Mouse (Mus musculus): ENCODE results near the gene Ubr7. TPM values are rescaled to one million over a fixed set of nuclear protein-coding genes. Genes with fewer than 3 reads are reported as not detected.

Gene Ubr7
- total and polyA plus RNA-seq, 2 experiments from 2014 or later, result 26.1 to 59.1 TPM

- Histone ChIP-seq H3K4me2 (ENCODE audit: low read depth) (no peak overlapping the region), H3K4me3 (ENCODE audit: low read depth, low read length) (no peak overlapping the region), H3K4me1 (ENCODE audit: insufficient read depth) (no peaks in the 10 kb centered on the region), H3K27ac (ENCODE audit: low read depth, low read length) (no peak overlapping the region), H3K9ac (no peak overlapping the region), H3K36me3 (ENCODE audit: insufficient read depth) (peaks cover 11% of the 10 kb centered on the region; the same call in 1 of the 2 replicates), H3K27me3 (ENCODE audit: insufficient read depth, low read length) (no peaks in the 10 kb centered on the region), H3K9me3 (ENCODE audit: low read length) (no peaks in the 10 kb centered on the region)
- TF ChIP-seq CTCF (IDR thresholded peaks at IDR 0.05; ENCODE audit: low read depth), result no peak
- no peak for DNase-seq
- no peak for ATAC-seq
- WGBS, result 64% methylated on average over 1 of the region's 1 CpGs
Observed at GRCm38 (mm10) chr12:102814858-102815257, 57.1 kb downstream of the Ubr7 start.

GRCm38 (mm10) chr12:102826399-102826798 lies 68.6 kb downstream of the Ubr7 start:
- H3K4me2 ChIP-seq (ENCODE audit: low read depth), result no peak overlapping the region
- H3K4me3 ChIP-seq (ENCODE audit: low read depth, low read length), result no peak overlapping the region
- H3K9ac ChIP-seq, result no peak overlapping the region
- no peaks in the 10 kb centered on the region for H3K9me3 ChIP-seq (ENCODE audit: low read length)
- no peak overlapping the region for H3K27ac ChIP-seq (ENCODE audit: low read depth, low read length)
- DNase-seq (no peak), ATAC-seq (no peak)
- no peaks in the 10 kb centered on the region for H3K4me1 ChIP-seq (ENCODE audit: insufficient read depth)
- H3K36me3 ChIP-seq (ENCODE audit: insufficient read depth), result no peaks in the 10 kb centered on the region
- 91% methylated on average over 1 of the region's 1 CpGs for WGBS
- H3K27me3 ChIP-seq (ENCODE audit: insufficient read depth, low read length), result no peaks in the 10 kb centered on the region
- TF ChIP-seq CTCF (IDR thresholded peaks at IDR 0.05; ENCODE audit: low read depth), result no peak

- no peak for DNase-seq
- no peak overlapping the region for H3K4me3 ChIP-seq (ENCODE audit: low read depth, low read length)
- no peak for ATAC-seq
- no peak overlapping the region for H3K4me2 ChIP-seq (ENCODE audit: low read depth)
- no peak for TF ChIP-seq CTCF (IDR thresholded peaks at IDR 0.05; ENCODE audit: low read depth)
- H3K9ac ChIP-seq, result no peak overlapping the region
- H3K27me3 ChIP-seq (ENCODE audit: insufficient read depth, low read length), result no peaks in the 10 kb centered on the region
- no peaks in the 10 kb centered on the region for H3K4me1 ChIP-seq (ENCODE audit: insufficient read depth)
- H3K36me3 ChIP-seq (ENCODE audit: insufficient read depth), result no peaks in the 10 kb centered on the region
- no peaks in the 10 kb centered on the region for H3K9me3 ChIP-seq (ENCODE audit: low read length)
- H3K27ac ChIP-seq (ENCODE audit: low read depth, low read length), result no peak overlapping the region
- 78% methylated on average over 1 of the region's 1 CpGs for WGBS
Observed at GRCm38 (mm10) chr12:102827119-102827518, 69.4 kb downstream of the Ubr7 start.

Other genes with a start within 250 kb of the Ubr7 start
- gene Chga, start 203.0 kb upstream of the Ubr7 start, total RNA-seq (2014; rRNA removed), result 108 and 123 TPM in 2 replicates
- 130 and 171 TPM in 2 replicates for gene Chga, start 203.0 kb upstream of the Ubr7 start, polyA plus RNA-seq (2015; fragmentation: Nextera tagmentation; extraction: Ambion mirVana)
- gene Itpk1, start 53.0 kb upstream of the Ubr7 start, total RNA-seq (2014; rRNA removed), result 47.5 and 66.5 TPM in 2 replicates
- gene Itpk1, start 53.0 kb upstream of the Ubr7 start, polyA plus RNA-seq (2015; fragmentation: Nextera tagmentation; extraction: Ambion mirVana), result 47.6 and 50.8 TPM in 2 replicates
- 35.0 and 47.2 TPM in 2 replicates for gene Moap1, start 14.3 kb upstream of the Ubr7 start, total RNA-seq (2014; rRNA removed)
- 53.4 and 61.4 TPM in 2 replicates for gene Moap1, start 14.3 kb upstream of the Ubr7 start, polyA plus RNA-seq (2015; fragmentation: Nextera tagmentation; extraction: Ambion mirVana)
- 5.7 and 6.0 TPM in 2 replicates for gene Tmem251, start 14.2 kb upstream of the Ubr7 start, total RNA-seq (2014; rRNA removed)
- 12.9 and 13.1 TPM in 2 replicates for gene Tmem251, start 14.2 kb upstream of the Ubr7 start, polyA plus RNA-seq (2015; fragmentation: Nextera tagmentation; extraction: Ambion mirVana)
- not detected in 2 replicates for gene Gm28051, start 202 bp upstream of the Ubr7 start, total RNA-seq (2014; rRNA removed)
- not detected in 2 replicates for gene Gm28051, start 202 bp upstream of the Ubr7 start, polyA plus RNA-seq (2015; fragmentation: Nextera tagmentation; extraction: Ambion mirVana)
- gene Gon7, start 164 bp upstream of the Ubr7 start, total RNA-seq (2014; rRNA removed), result 27.1 and 27.7 TPM in 2 replicates
- 36.1 and 41.7 TPM in 2 replicates for gene Gon7, start 164 bp upstream of the Ubr7 start, polyA plus RNA-seq (2015; fragmentation: Nextera tagmentation; extraction: Ambion mirVana)
- gene Gm20604, start 705 bp downstream of the Ubr7 start, total RNA-seq (2014; rRNA removed), result 30.0 and 30.5 TPM in 2 replicates
- 42.5 and 46.3 TPM in 2 replicates for gene Gm20604, start 705 bp downstream of the Ubr7 start, polyA plus RNA-seq (2015; fragmentation: Nextera tagmentation; extraction: Ambion mirVana)
- 31.2 and 37.8 TPM in 2 replicates for gene Btbd7, start 120.5 kb downstream of the Ubr7 start, total RNA-seq (2014; rRNA removed)
- 5.1 and 7.0 TPM in 2 replicates for gene Btbd7, start 120.5 kb downstream of the Ubr7 start, polyA plus RNA-seq (2015; fragmentation: Nextera tagmentation; extraction: Ambion mirVana)
- not detected in 2 replicates for gene Cox8c, start 141.3 kb downstream of the Ubr7 start, total RNA-seq (2014; rRNA removed)
- not detected in 2 replicates for gene Cox8c, start 141.3 kb downstream of the Ubr7 start, polyA plus RNA-seq (2015; fragmentation: Nextera tagmentation; extraction: Ambion mirVana)
- 25.5 and 52.9 TPM in 2 replicates for gene Unc79, start 190.9 kb downstream of the Ubr7 start, total RNA-seq (2014; rRNA removed)
- 4.4 and 5.7 TPM in 2 replicates for gene Unc79, start 190.9 kb downstream of the Ubr7 start, polyA plus RNA-seq (2015; fragmentation: Nextera tagmentation; extraction: Ambion mirVana)

Data from forebrain, postnatal 0 days (tissue).